Mouse (Mus musculus) kidney, adult 2 months (tissue): ENCODE data around the gene Daglb. TPM values are rescaled to one million over a fixed set of nuclear protein-coding genes. Genes with fewer than 3 reads are reported as not detected.

Experiments used
- DNase-seq: peaks from one replicate; pipeline ENCODE4 v3.0.0; 2021
- H3K27ac ChIP-seq: fragments of 200-500 bp; 2 replicates; pipeline ENCODE4 v1.5.1; 2012; ENCODE audit warnings: low read depth, low read length, control low read depth, inconsistent platforms; ENCODE audit not compliant: insufficient read depth
- H3K27me3 ChIP-seq: fragments of 200-500 bp; replicated peaks from 2 replicates; pipeline ENCODE4 v1.6.1; 2012; ENCODE audit warnings: mild to moderate bottlenecking, moderate library complexity, low read length, inconsistent platforms; ENCODE audit not compliant: control insufficient read depth, insufficient read depth
- H3K36me3 ChIP-seq: fragments of 200-500 bp; 2 replicates; pipeline ENCODE4 v1.6.1; 2012; ENCODE audit warnings: mild to moderate bottlenecking, moderate library complexity, low read length, inconsistent platforms; ENCODE audit not compliant: control insufficient read depth, insufficient read depth
- H3K4me1 ChIP-seq: fragments of 200-500 bp; 2 replicates; pipeline ENCODE4 v1.6.1; 2011; ENCODE audit warnings: low read length; ENCODE audit not compliant: control insufficient read depth, insufficient read depth
- H3K4me3 ChIP-seq: fragments of 200-500 bp; 2 replicates; pipeline ENCODE4 v1.5.1; 2011; ENCODE audit warnings: mild to moderate bottlenecking, low read depth, low read length, control low read depth; ENCODE audit not compliant: insufficient read depth
- CTCF ChIP-seq: fragments of 200-500 bp; conservative IDR thresholded peaks from 2 replicates; pipeline ENCODE4 v1.5.1; 2011; ENCODE audit warnings: low read depth, mild to moderate bottlenecking, control low read depth, low read length, moderate library complexity, mixed read lengths; ENCODE audit not compliant: insufficient read depth, insufficient read length
- POLR2A ChIP-seq: fragments of 200-500 bp; IDR thresholded peaks from one replicate; pipeline ENCODE4 v1.6.1; 2011; ENCODE audit warnings: low read depth, low read length, control low read depth
- WGBS: fragments of 180-500 bp; shearing (Covaris S2); methylation state at CpG from one replicate; pipeline ENCODE4 v1.1.7; 2018; 5-methylcytosine and 5-hydroxymethylcytosine counted together
- polyA plus RNA-seq: library from polyadenylated mRNA; depleted of rRNA; stranded (reverse); fragments of >200 nt; gene quantifications from 2 replicates; pipeline ENCODE4 v1.2.3, GENCODE M21; 2012

Daglb gene
- polyA plus RNA-seq, 1 experiment = 11.7 TPM

- H3K27ac ChIP-seq = no peak overlapping the region
- WGBS = 60% methylated on average over 5 of the region's 5 CpGs
- H3K27me3 ChIP-seq = no peaks in the 10 kb centered on the region
- H3K4me3 ChIP-seq = no peak overlapping the region
- TF ChIP-seq CTCF (no peak), POLR2A (no peak)
- H3K4me1 ChIP-seq = peaks cover 38% of the 10 kb centered on the region
- peaks cover 6% of the 10 kb centered on the region; the same call in 1 of the 2 replicates for H3K36me3 ChIP-seq
- no peak for DNase-seq
Measured at GRCm38 (mm10) chr5:143514878-143515277, 50.5 kb downstream of the Daglb start.

DNA sequence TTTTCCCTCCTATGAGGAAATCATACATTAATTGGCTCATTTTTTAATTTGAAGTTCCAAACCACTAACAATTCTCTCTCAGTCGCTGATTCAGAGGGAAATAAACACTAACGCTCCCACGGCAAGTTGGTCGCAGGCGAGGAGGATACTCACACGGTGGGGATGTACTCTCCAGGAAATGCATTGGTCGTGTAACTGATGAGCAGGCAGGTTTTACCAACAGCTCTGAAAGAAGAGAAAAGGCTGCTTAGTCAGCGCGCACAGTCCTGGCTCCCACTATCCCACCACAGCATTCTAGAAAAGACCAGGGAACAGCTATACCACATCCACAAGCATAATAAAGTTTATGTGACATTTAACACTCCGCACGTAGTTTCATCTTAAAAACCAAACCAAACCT, 52.6 kb downstream of the Daglb start:
- TF ChIP-seq POLR2A (no peak), CTCF (no peak)
- 64% methylated on average over 11 of the region's 11 CpGs for WGBS
- no peak for DNase-seq
- Histone ChIP-seq H3K4me1 (peaks cover 44% of the 10 kb centered on the region), H3K27ac (no peak overlapping the region), H3K27me3 (no peaks in the 10 kb centered on the region), H3K36me3 (peaks cover 6% of the 10 kb centered on the region; the same call in 1 of the 2 replicates), H3K4me3 (no peak overlapping the region)

DNA sequence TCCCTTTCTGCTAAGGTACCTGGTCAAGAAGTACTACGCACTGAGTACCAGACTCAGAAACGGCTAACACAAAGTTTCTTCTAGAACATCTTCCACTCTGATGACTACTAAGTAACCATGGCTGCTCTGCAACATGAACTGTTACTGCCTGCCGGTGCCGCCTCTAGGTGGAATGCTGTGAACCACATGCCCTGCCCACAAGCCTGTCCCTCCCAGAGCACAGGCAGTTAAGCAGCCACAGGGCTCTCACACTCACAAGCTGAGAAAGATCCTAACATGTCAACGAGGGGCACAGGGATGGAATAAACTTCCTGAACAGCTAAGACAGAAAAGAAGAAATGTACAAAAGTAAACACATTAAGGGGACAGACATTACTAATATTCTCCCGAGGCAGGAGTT, 53.1 kb downstream of the Daglb start:
- Histone ChIP-seq H3K27me3 (no peaks in the 10 kb centered on the region), H3K36me3 (peaks cover 6% of the 10 kb centered on the region; the same call in 1 of the 2 replicates), H3K4me3 (no peak overlapping the region), H3K27ac (no peak overlapping the region), H3K4me1 (peaks cover 42% of the 10 kb centered on the region)
- peak; percentile 33 for DNase-seq
- 34% methylated on average over 6 of the region's 6 CpGs for WGBS
- no peak for TF ChIP-seq POLR2A
- no peak for TF ChIP-seq CTCF

DNA sequence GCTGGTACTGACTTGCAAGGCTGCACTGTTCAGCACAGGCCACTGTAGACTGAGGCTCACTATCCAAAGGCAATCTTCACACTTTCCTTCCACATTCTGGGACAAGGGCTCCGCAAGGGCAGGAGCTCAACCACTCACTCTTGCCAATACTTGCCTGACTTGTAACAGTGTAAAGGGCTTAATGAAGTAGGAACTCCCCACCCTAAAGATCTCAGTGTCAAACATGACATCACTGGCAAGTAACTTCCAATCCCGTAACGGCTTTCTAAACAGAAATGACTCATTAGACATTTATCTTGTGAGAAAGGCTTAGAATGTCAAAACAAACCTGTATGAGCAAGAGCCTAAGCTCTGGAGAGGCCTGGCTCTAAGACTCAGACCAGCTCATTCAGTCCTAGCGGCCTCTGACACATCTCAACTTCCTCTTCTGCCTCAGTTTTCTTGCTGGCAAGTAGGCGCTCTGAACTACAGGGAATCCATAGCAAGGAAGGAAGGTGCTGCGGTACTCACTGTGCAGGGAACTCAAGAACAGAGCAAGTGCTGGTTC, 53.7 kb downstream of the Daglb start:
- TF ChIP-seq CTCF = no peak
- no peak for TF ChIP-seq POLR2A
- Histone ChIP-seq H3K4me3 (no peak overlapping the region), H3K27me3 (no peaks in the 10 kb centered on the region), H3K27ac (peak overlapping the region; percentile 32), H3K4me1 (peaks cover 42% of the 10 kb centered on the region), H3K36me3 (peaks cover 6% of the 10 kb centered on the region; the same call in 1 of the 2 replicates)
- no peak for DNase-seq
- 46% methylated on average over 6 of the region's 6 CpGs for WGBS

- peak overlapping the region; percentile 74 for H3K27ac ChIP-seq
Measured at GRCm38 (mm10) chr5:143520415-143520814, 56.0 kb downstream of the Daglb start.

DNA sequence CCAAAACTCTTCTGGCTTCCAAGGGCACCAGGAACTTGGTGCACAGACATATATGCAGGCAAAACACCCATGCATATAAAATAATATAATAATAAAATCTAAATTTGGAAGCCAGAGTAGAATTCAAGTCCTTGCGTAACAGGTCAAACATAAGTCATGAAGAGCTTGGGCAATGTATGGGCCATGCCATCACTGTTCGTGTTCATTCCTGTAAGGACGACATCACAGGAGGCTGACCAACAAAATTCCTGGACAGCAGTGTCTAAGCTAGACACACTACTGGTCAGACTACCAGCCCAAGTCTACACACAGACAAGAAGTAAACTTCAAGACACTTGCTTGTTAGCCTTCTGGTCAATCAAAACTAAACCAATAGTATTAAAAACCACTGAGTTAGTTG, 58.5 kb downstream of the Daglb start:
- no peaks in the 10 kb centered on the region for H3K36me3 ChIP-seq
- H3K4me1 ChIP-seq = peaks cover 44% of the 10 kb centered on the region
- no peak overlapping the region for H3K4me3 ChIP-seq
- no peak overlapping the region for H3K27ac ChIP-seq
- 54% methylated on average over 3 of the region's 3 CpGs for WGBS
- no peak for TF ChIP-seq POLR2A
- no peak for TF ChIP-seq CTCF
- H3K27me3 ChIP-seq = no peaks in the 10 kb centered on the region
- no peak for DNase-seq

More at GRCm38 (mm10) chr5:143520415-143520814, 56.0 kb downstream of the Daglb start:
- WGBS = 13% methylated on average over 2 of the region's 2 CpGs
- no peaks in the 10 kb centered on the region for H3K36me3 ChIP-seq
- no peak for TF ChIP-seq POLR2A
- no peak for TF ChIP-seq CTCF
- DNase-seq = peak; percentile 79
- H3K4me1 ChIP-seq = peaks cover 45% of the 10 kb centered on the region
- no peaks in the 10 kb centered on the region for H3K27me3 ChIP-seq
- H3K4me3 ChIP-seq = no peak overlapping the region

DNA sequence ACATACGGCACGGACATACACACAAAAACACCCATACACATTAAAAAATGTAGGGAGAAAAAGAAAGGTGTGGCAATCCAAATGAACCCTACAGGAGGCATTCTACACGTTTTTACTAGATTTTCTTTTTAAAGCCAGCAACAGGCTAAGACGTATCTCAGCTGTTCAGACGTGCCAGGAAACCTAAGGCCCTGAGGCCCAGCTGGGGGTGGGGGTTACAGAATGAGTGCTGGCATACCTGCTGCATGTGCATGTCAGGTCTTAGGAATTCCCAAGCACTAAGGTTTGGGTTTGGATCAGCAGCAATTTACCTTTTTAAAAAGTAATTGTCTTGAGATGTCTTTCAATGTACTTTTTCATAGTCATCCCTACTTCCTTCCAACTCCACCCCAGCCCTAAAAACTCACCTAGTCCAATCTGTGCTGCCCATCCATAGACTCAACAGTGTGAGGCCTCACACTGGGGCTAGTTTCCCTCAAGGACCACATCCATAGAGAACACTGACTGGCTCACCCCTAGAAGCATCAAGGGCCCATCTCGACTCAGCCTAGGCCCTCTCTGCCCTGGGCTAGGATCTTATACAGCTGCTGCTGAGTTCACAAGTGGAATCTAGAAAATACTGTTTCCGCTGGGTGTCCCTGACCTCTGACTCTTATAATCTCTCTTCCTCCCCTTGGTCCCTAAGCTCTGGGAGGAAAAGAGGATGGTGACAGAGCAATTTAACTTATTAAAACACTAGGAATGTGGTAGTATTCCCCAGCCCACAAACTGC, 61.3 kb downstream of the Daglb start:
- 19% methylated on average over 7 of the region's 7 CpGs for WGBS
- DNase-seq = no peak
- Histone ChIP-seq H3K27ac (no peak overlapping the region), H3K4me1 (peaks cover 24% of the 10 kb centered on the region), H3K36me3 (no peaks in the 10 kb centered on the region), H3K27me3 (no peaks in the 10 kb centered on the region), H3K4me3 (peak overlapping the region; percentile 26)
- TF ChIP-seq CTCF (no peak), POLR2A (no peak)
